Mouse (Mus musculus): ENCODE results near the gene Gm10799.
"Not testable (repeated sequence)": the region's sequence is repeated elsewhere in the genome, so short reads cannot be mapped to it uniquely, and the experiment has no call there.

DNA sequence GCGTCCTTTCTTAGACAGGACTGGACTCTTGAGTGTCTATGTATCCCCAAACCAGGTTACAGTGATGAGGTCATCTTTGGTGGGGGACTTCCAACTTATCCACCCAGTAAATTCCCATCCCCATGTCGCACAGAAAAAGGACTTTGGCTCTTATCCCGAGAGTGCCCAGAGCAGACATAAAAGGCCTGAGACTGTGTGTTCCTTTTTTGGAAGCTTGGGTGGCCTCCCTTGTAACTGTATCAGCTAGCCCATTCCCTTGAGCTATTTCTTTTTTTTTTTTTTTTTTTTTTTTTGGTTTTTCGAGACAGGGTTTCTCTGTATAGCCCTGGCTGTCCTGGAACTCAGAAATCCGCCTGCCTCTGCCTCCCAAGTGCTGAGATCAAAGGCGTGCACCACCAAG is 2.8 kb downstream of the Gm10799 start, which contains the start of gene Gm10912:
- TF ChIP-seq CTCF, POLR2A (IDR thresholded peaks at IDR 0.05; ENCODE audit: extremely low read depth, insufficient read depth, low read length): not testable (repeated sequence)
